Mouse (Mus musculus) liver, embryonic 16.5 days (tissue): ENCODE results near the gene Got2. TPM values are rescaled to one million over a fixed set of nuclear protein-coding genes. Genes with fewer than 3 reads are reported as not detected.

Experiments used
- ATAC-seq: fragments of 200-750 bp; cut with Nextera tagmentation; 2 replicates; pipeline ENCODE4 v1.8.0; 2017; ENCODE audit warnings: low read depth, mild to moderate bottlenecking, moderate number of reproducible peaks, moderate library complexity
- H3K27ac ChIP-seq: fragments of 300-500 bp; sonication (generic); 2 replicates; pipeline ENCODE4 v1.5.1; 2014; ENCODE audit warnings: mild to moderate bottlenecking, low read length
- H3K27me3 ChIP-seq: fragments of 300-500 bp; sonication (generic); 2 replicates; pipeline ENCODE4 v1.6.1; 2014; ENCODE audit warnings: low read depth, low read length, mixed read lengths; ENCODE audit not compliant: control insufficient read depth, insufficient read depth
- H3K36me3 ChIP-seq: fragments of 300-500 bp; sonication (generic); 2 replicates; pipeline ENCODE4 v1.6.1; 2014; ENCODE audit warnings: mild to moderate bottlenecking; ENCODE audit not compliant: control insufficient read depth, insufficient read depth
- H3K4me1 ChIP-seq: fragments of 300-500 bp; sonication (generic); 2 replicates; pipeline ENCODE4 v1.6.1; 2014; ENCODE audit warnings: low read depth, low read length, mixed read lengths; ENCODE audit not compliant: control insufficient read depth
- H3K4me2 ChIP-seq: fragments of 300-500 bp; sonication (generic); 2 replicates; pipeline ENCODE4 v1.6.1; 2014; ENCODE audit warnings: low read depth, low read length, mixed read lengths
- H3K4me3 ChIP-seq: fragments of 300-500 bp; sonication (generic); 2 replicates; pipeline ENCODE4 v1.5.1; 2014; ENCODE audit warnings: low read depth, mild to moderate bottlenecking, low read length
- H3K9ac ChIP-seq: fragments of 300-500 bp; sonication (generic); 2 replicates; pipeline ENCODE4 v1.6.1; 2014; ENCODE audit warnings: low read depth, low read length
- H3K9me3 ChIP-seq: fragments of 300-500 bp; sonication (generic); replicated peaks from 2 replicates; pipeline ENCODE4 v1.6.1; 2016; ENCODE audit warnings: low read length; ENCODE audit not compliant: control insufficient read depth
- WGBS: fragments of 180-500 bp; shearing (Covaris S2); extraction: QIAGEN DNeasy Blood & Tissue Kit; methylation state at CpG from one replicate; pipeline ENCODE4 v1.1.7; 2014; ENCODE audit not compliant: insufficient replicate concordance; 5-methylcytosine and 5-hydroxymethylcytosine counted together
- polyA plus RNA-seq: library from polyadenylated mRNA; unstranded; fragments of >200 nt; fragmentation: Nextera tagmentation; extraction: Ambion mirVana; gene quantifications from 2 replicates; pipeline ENCODE4 v1.2.1, GENCODE M21; 2015

Gene Got2
- polyA plus RNA-seq, result 254 and 279 TPM in 2 replicates

DNA sequence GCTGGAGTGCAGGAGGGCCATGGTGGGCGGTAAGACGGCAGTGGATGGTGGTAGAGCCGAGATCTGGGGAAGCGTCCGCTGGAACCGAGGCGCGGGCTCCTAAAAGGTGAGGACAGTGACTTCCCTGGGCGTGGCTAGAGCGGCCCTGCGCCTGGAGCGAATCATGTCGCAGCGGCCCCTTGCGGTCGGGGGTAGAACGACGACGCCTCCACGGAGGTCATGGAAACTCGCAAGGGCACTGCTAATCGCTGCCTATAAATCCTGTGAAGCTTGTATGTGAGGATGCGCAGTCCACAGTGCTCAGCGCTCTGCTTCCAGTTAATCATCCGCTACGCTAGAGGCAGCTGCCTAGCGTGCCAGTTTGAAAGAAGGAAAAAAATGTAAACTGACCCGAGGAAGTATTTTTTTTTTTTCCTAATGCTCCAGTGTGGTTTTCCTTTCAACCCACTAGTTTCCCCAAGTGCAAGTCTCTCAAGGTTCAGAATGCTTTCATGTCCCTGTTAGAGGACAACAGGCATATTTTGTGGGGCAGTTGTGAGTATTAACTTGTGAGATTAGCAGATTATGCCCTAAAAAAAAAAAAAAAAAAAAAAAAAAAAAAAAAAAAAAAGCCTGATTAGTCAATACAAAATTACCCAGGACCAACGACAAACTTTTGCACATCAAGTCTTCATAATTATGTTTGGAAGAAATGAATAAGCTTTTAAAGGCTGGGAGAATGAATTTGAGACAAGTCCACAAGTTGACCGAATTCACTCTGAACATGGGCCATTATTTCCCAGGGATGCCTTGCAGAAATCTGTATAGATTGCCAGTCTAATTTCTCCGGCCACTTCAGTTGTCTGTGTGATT is at the start of gene Got2:
Got2 (minus strand) TSS at position 263 of the 852 bp plus-strand sequence.
- H3K9me3 ChIP-seq, result no peaks in the 10 kb centered on the region
- no peaks in the 10 kb centered on the region for H3K36me3 ChIP-seq
- peak; percentile 77 for ATAC-seq
- peak within 1 kb of the TSS; percentile 85 for H3K4me3 ChIP-seq
- 5% methylated on average over 31 of the region's 31 CpGs for WGBS
- peak within 1 kb of the TSS; percentile 93 for H3K4me2 ChIP-seq
- peak within 1 kb of the TSS; percentile 85 for H3K9ac ChIP-seq
- peaks cover 11% of the 10 kb centered on the region for H3K4me1 ChIP-seq
- peak within 1 kb of the TSS; percentile 77 for H3K27ac ChIP-seq
- no peaks in the 10 kb centered on the region for H3K27me3 ChIP-seq

DNA sequence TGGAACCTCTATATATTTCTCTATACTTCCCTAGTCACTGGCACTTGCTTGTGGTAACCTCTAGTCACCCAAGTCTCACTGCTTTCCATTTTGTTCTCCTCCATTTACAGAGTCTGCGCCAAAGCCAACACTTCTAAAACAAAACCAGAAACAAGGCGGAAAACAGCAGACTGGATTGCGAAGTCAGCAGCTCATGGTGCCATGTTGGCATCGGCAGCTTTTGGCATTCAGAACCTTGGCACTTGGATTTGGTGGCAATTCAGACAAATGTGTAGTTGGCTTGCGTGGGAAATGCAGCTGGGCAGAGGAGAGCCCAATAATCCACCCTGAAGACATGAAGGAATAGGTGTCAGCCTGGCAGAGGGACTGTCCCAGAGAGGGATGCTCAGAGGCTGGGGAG is 44.5 kb upstream of the Got2 start:
- no peaks in the 10 kb centered on the region for H3K36me3 ChIP-seq
- H3K27me3 ChIP-seq, result no peaks in the 10 kb centered on the region
- no peak overlapping the region for H3K9ac ChIP-seq
- no peak overlapping the region for H3K4me3 ChIP-seq
- H3K9me3 ChIP-seq, result no peaks in the 10 kb centered on the region
- 67% methylated on average over 5 of the region's 5 CpGs for WGBS
- no peaks in the 10 kb centered on the region for H3K4me1 ChIP-seq
- H3K4me2 ChIP-seq, result no peak overlapping the region
- H3K27ac ChIP-seq, result no peak overlapping the region
- no peak for ATAC-seq

- H3K4me3 ChIP-seq, result no peak overlapping the region
- H3K9ac ChIP-seq, result no peak overlapping the region
- no peaks in the 10 kb centered on the region for H3K4me1 ChIP-seq
- no peaks in the 10 kb centered on the region for H3K27me3 ChIP-seq
- H3K36me3 ChIP-seq, result no peaks in the 10 kb centered on the region
- H3K27ac ChIP-seq, result no peak overlapping the region
- ATAC-seq, result no peak
- no peaks in the 10 kb centered on the region for H3K9me3 ChIP-seq
- WGBS, result 53% methylated on average over 4 of the region's 4 CpGs
- H3K4me2 ChIP-seq, result no peak overlapping the region
Measured at GRCm38 (mm10) chr8:95929821-95930220, 41.5 kb upstream of the Got2 start.

- Histone ChIP-seq H3K36me3 (no peaks in the 10 kb centered on the region), H3K9ac (0 out of 2 replicates have a peak overlapping the region, but pooled peaks have one; percentile 20), H3K4me2 (peak overlapping the region; percentile 51), H3K9me3 (no peaks in the 10 kb centered on the region), H3K4me1 (no peaks in the 10 kb centered on the region), H3K27ac (no peak overlapping the region), H3K4me3 (peak overlapping the region; percentile 29), H3K27me3 (no peaks in the 10 kb centered on the region)
- 0 out of 2 replicates have a peak, but pooled peaks have one; percentile 50 for ATAC-seq
- WGBS, result 3% methylated on average over 9 of the region's 9 CpGs
Measured at GRCm38 (mm10) chr8:95916106-95916505, 27.8 kb upstream of the Got2 start.

DNA sequence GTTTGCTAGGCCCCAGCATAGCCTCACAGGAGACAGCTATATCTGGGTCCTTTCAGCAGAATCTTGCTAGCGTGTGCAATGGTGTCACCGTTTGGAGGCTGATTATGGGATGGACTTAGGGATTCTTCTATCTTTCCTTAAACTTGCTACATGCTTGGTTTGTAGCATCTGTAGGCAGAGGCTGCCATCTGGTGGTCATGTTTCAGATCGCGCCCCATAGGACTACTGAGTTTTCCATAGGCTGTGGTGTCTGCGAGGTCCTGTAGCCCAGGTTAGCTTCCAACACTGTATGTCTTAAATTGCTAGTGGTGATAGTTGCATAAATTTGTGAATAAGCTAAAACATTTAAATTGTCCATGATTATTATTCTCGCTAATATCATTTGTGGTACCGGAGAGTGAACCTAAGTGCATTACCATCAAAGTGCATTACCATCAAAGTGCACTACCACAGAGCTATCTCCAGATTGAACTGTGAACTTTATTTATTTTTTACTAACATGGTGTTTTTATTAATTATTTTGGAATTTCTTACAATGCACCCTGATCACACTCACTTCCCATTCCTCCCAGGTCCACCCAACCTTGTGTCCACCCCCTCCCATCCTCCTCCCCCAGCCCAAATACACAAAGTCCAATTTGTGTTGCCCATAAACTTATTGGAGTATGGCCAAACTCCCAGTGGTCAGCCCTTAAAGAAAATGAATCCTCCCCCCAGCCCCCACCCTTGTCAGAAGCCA is 26.7 kb upstream of the Got2 start:
- Histone ChIP-seq H3K4me2 (no peak overlapping the region), H3K9ac (no peak overlapping the region), H3K9me3 (no peaks in the 10 kb centered on the region), H3K4me1 (no peaks in the 10 kb centered on the region), H3K27ac (no peak overlapping the region), H3K27me3 (no peaks in the 10 kb centered on the region), H3K4me3 (no peak overlapping the region), H3K36me3 (no peaks in the 10 kb centered on the region)
- 6% methylated on average over 7 of the region's 7 CpGs for WGBS
- no peak for ATAC-seq

GRCm38 (mm10) chr8:95911240-95911639 is 22.9 kb upstream of the Got2 start:
- 57% methylated on average over 5 of the region's 5 CpGs for WGBS
- H3K9me3 ChIP-seq, result no peaks in the 10 kb centered on the region
- no peaks in the 10 kb centered on the region for H3K4me1 ChIP-seq
- H3K4me2 ChIP-seq, result no peak overlapping the region
- H3K27me3 ChIP-seq, result no peaks in the 10 kb centered on the region
- no peaks in the 10 kb centered on the region for H3K36me3 ChIP-seq
- no peak overlapping the region for H3K27ac ChIP-seq
- no peak overlapping the region for H3K4me3 ChIP-seq
- no peak overlapping the region for H3K9ac ChIP-seq
- no peak for ATAC-seq

DNA sequence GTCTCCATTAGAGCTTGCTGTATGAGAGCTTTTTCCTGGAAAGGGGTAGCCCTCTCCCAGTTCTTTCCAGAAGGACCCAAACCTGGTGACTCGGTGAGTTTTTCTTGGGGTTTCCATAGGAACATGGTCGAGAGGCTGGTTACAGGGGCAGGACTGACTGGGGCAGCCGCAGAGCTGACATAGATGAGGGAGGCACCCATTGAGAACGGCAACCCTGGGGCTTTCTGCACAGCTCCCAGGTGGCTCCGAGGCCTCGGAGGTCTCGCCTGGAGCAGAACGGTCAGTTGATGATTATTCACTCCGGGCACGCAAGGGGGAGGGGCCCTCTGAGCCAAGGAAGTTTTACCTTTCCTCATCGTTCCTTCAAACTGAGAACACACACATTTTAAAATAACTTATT is 19.5 kb upstream of the Got2 start:
- no peak for ATAC-seq
- H3K4me1 ChIP-seq, result no peaks in the 10 kb centered on the region
- H3K36me3 ChIP-seq, result no peaks in the 10 kb centered on the region
- no peaks in the 10 kb centered on the region for H3K27me3 ChIP-seq
- H3K27ac ChIP-seq, result no peak overlapping the region
- no peak overlapping the region for H3K4me3 ChIP-seq
- no peaks in the 10 kb centered on the region for H3K9me3 ChIP-seq
- H3K9ac ChIP-seq, result no peak overlapping the region
- no peak overlapping the region for H3K4me2 ChIP-seq
- WGBS, result 76% methylated on average over 11 of the region's 11 CpGs

- Histone ChIP-seq H3K9me3 (no peaks in the 10 kb centered on the region), H3K9ac (no peak overlapping the region), H3K27ac (no peak overlapping the region), H3K4me1 (no peaks in the 10 kb centered on the region), H3K4me3 (no peak overlapping the region), H3K27me3 (no peaks in the 10 kb centered on the region), H3K4me2 (no peak overlapping the region), H3K36me3 (no peaks in the 10 kb centered on the region)
- 45% methylated on average over 9 of the region's 9 CpGs for WGBS
- ATAC-seq, result no peak
Measured at GRCm38 (mm10) chr8:95906738-95907137, 18.4 kb upstream of the Got2 start.

DNA sequence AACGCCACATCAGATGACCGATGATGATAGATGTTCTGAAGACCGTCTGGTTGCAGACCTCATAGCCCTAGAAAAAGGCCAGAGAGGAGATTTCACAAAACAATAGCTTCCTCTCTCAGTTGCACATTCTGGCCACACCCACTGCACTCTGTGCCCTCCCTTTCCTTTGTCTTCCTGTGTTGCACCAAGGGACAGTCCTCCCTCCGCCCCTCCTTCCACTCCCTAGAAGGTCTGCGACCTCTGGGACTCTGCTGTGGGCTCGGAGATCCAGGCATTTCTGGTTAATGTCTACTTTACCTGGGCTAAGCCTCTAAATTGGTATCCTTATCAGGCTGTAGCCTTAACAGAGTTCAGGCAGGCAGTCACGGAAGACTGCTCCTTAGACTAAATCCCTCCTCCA is 13.5 kb upstream of the Got2 start:
- Histone ChIP-seq H3K36me3 (no peaks in the 10 kb centered on the region), H3K4me3 (no peak overlapping the region), H3K9me3 (no peaks in the 10 kb centered on the region), H3K4me2 (no peak overlapping the region), H3K4me1 (no peaks in the 10 kb centered on the region), H3K27ac (no peak overlapping the region), H3K27me3 (no peaks in the 10 kb centered on the region), H3K9ac (no peak overlapping the region)
- 36% methylated on average over 7 of the region's 7 CpGs for WGBS
- ATAC-seq, result peak; percentile 19; the same call in 1 of the 2 replicates
